Mouse (Mus musculus) ES-E14 (cell line): ENCODE data around the gene Dnmt3a.

ENCODE experiments used
- CHD2 ChIP-seq: IDR thresholded peaks from 2 replicates; pipeline ENCODE4 v1.6.1; 2014; ENCODE audit warnings: mild to moderate bottlenecking, low read depth, low read length, inconsistent platforms
- HCFC1 ChIP-seq: IDR thresholded peaks from 2 replicates; pipeline ENCODE4 v1.6.1; 2012; ENCODE audit warnings: low read length, inconsistent platforms, borderline replicate concordance; ENCODE audit not compliant: insufficient read depth
- MAFK ChIP-seq: IDR thresholded peaks from 2 replicates; pipeline ENCODE4 v1.6.1; 2014; ENCODE audit warnings: mild to moderate bottlenecking, low read depth, low read length, inconsistent platforms; ENCODE audit not compliant: insufficient read depth
- ZC3H11A ChIP-seq: IDR thresholded peaks from 2 replicates; pipeline ENCODE4 v1.6.1; 2012; ENCODE audit warnings: low read depth, mild to moderate bottlenecking, inconsistent platforms, low read length, borderline replicate concordance
- ZNF384 ChIP-seq: IDR thresholded peaks from 2 replicates; pipeline ENCODE4 v1.6.1; 2012; ENCODE audit warnings: low read depth, low read length, inconsistent platforms

GRCm38 (mm10) chr12:3813138-3813537 is 7.3 kb downstream of the Dnmt3a start:
- no peak for TF ChIP-seq ZC3H11A
- no peak for TF ChIP-seq ZNF384
- no peak for TF ChIP-seq HCFC1
- no peak for TF ChIP-seq MAFK
- no peak for TF ChIP-seq CHD2
